Mouse (Mus musculus) left cerebral cortex, postnatal 36 days (tissue): ENCODE results near the gene Vsir. TPM values are rescaled to one million over a fixed set of nuclear protein-coding genes. Genes with fewer than 3 reads are reported as not detected.
A peak's percentile ranks its signal among the peaks of the same experiment; 100 is the strongest.

ENCODE experiments used
- DNase-seq, 2 experiments: peaks; one replicate each; pipeline ENCODE4 v3.0.0; 2021 to 2022; ENCODE audit warnings: low spot score in 2 of 2, mixed read lengths in 1 of 2
- intact Hi-C: fragments of 180-260 bp; cut with DNase I; formaldehyde crosslinking; loops from one replicate; pipeline ENCODE4 v1.15.1; 2025
- total RNA-seq, 2 experiments: library from RNA; stranded (reverse); gene quantifications; 2 replicates each; pipeline ENCODE4 v1.2.3; 2021

Vsir gene
- total RNA-seq, 2 experiments from 2014 or later, result 25.2 to 27.8 TPM

DNA sequence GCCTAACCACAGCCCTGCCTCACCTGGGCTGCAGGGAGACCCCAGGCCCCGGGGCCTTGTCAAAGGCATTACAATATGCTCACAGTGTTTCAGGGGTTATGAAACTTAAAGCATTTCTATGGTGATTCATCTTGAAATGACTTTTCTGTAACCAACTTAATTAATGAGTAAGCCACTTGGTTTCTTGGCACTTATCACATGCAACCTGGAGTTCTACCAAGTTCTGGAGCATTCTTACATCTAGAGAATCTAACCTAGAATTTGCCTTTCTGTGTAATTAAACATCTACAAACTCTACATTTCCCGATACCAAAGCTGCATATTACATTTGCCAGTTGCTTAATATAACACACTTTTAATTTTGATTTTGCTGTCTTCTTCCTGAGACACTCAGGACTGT, 70.4 kb downstream of the Vsir start:
- no peak for DNase-seq
- intact Hi-C loops, result loop anchor here (2.0 kb wide), 1 partner anchor 280 kb away; the partner anchor contains the start of gene Cdh23

DNA sequence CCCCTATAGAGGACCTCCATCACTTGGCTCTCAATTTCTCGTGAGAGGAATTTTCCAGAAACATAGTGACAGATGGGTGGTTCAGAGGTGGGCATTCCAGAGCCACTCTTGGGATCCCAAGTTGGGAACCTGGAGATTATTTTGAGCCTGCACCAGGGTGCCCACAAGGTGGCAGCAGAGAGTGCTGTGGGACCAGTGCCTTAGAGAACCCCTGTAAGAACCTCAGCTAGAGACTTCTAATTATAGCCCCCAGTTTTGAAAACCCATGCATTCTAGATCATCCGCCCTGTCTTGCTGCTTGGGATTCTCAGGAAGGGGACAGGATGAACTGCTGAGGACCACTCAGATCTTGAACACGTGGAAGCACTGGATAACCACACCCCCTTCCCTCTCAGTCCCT, 71.5 kb downstream of the Vsir start:
- intact Hi-C loops, result no loop called here
- DNase-seq, result peak; percentile 54 to 60

DNA sequence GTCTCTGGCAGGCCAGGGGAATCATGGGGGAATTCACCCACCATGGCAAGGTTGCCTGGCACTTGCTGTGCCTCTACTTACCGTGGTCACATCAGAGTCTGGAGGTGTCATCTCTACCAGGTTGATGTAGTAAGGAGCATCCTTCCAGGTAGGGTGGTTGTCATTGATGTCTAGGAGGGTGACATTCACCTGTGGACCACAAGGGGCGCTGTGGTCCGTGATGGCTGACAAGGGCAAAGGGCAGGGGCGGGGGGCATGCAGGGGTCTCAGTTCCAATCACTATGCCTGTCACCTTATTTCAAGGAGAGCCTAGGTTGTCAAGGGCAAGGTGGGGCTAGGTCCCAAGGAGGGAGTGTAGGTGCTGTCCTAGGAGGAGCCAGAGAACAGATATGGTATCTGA, 73.0 kb downstream of the Vsir start:
- intact Hi-C loops, result no loop called here
- DNase-seq, result no peak

Other genes with a start within 250 kb of the Vsir start
- 100 to 1,000 TPM; 562 to 569 TPM for gene Spock2, start 240.6 kb upstream of the Vsir start, total RNA-seq
- gene Chst3, start 127.6 kb upstream of the Vsir start, total RNA-seq, result 1 to 10 TPM; 1.6 to 2.2 TPM
- gene Psap, start 69.2 kb upstream of the Vsir start, total RNA-seq, result 1,000 to 10,000 TPM; 1,489 to 1,662 TPM
- gene Gm17455, start 52.9 kb downstream of the Vsir start, total RNA-seq, result not detected